Mouse (Mus musculus): ENCODE data around the gene Grrp1. TPM values are rescaled to one million over a fixed set of nuclear protein-coding genes. Genes with fewer than 3 reads are reported as not detected.
A peak's percentile ranks its signal among the peaks of the same experiment; 100 is the strongest.
"Not testable (repeated sequence)": the region's sequence is repeated elsewhere in the genome, so short reads cannot be mapped to it uniquely, and the experiment has no call there.

Gene Grrp1
- polyA plus RNA-seq (2014; fragmentation: Nextera tagmentation; extraction: Ambion mirVana) = 6.8 and 7.4 TPM in 2 replicates

DNA sequence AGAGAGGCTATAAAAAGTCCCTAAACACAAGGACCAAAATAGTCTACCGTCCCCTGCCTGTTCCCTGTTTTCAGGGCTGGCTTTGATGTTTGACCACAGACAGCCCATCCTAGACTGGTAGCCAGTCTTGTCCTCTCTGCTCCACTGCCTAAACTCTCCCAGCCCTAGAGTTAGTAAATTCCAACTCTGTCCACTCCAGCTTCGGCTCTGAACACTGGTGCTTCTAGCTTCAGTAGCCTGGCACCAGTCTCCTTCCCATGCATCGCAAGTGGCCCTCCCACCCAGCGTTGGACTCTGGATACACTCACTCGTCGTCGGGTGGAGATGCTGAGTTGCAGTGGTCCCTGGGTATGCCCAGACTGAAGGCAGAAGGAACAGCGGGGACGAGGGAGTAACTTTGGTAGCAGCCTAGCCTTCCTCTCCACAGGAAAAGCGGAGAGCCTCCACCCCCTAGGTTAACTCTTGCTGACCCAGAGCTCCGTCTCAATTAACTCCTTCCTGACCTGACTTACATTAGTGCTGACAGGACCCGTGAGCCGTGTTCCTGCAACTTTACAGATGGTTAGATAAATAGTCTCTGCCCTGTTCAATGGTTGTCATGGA lies at the start of gene Grrp1:
Gene Grrp1, minus strand, starts transcription at position 385 of the 603 bp plus-strand sequence.
- H3K36me3 ChIP-seq (ENCODE audit: control insufficient read depth, insufficient read depth, low read length) = no peaks in the 10 kb centered on the region
- H3K4me1 ChIP-seq (ENCODE audit: control insufficient read depth, insufficient read depth, low read length) = peaks cover 37% of the 10 kb centered on the region
- H3K9ac ChIP-seq (ENCODE audit: low read depth, low read length) = peak within 1 kb of the TSS; percentile 43
- H3K27ac ChIP-seq (replicated peaks; ENCODE audit: low read depth, low read length) = no peak within 1 kb of the TSS
- WGBS = under 1% methylated on average over 13 of the region's 13 CpGs
- peak within 1 kb of the TSS; percentile 93 for H3K4me2 ChIP-seq (ENCODE audit: low read depth, low read length)
- peaks cover 70% of the 10 kb centered on the region for H3K27me3 ChIP-seq (replicated peaks; ENCODE audit: control insufficient read depth, insufficient read depth, low read length)
- DNase-seq (ENCODE audit: low spot score) (no peak), ATAC-seq (ENCODE audit: low read depth) (no peak)
- no peaks in the 10 kb centered on the region for H3K9me3 ChIP-seq (ENCODE audit: control insufficient read depth, low read length)
- H3K4me3 ChIP-seq (ENCODE audit: low read depth, low read length) = peak within 1 kb of the TSS; percentile 54

DNA sequence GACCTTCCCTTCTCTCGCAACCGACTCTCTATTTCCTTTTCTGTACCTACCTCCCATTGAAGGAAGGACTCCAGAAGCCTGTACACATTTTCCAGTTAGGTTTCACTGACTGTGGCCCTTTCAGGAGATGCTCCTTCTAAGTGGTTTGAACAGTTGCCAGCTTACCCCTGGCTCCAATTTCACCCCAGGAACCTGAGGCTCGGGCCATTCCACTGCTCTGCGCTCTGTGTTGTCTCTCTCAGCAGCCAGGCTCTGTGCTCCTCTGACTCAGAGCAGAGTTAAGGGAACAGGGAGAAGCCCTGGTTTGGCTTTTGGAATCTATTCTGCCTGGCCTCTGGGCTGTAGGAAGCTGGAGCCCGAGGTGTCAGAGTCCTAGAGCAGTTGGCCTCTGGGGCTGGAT lies 48.2 kb upstream of the Grrp1 start:
- Histone ChIP-seq H3K9ac (ENCODE audit: low read depth, low read length) (no peak overlapping the region), H3K27me3 (replicated peaks; ENCODE audit: control insufficient read depth, insufficient read depth, low read length) (no peaks in the 10 kb centered on the region), H3K4me2 (ENCODE audit: low read depth, low read length) (no peak overlapping the region), H3K36me3 (ENCODE audit: control insufficient read depth, insufficient read depth, low read length) (no peaks in the 10 kb centered on the region), H3K4me3 (ENCODE audit: low read depth, low read length) (no peak overlapping the region), H3K4me1 (ENCODE audit: control insufficient read depth, insufficient read depth, low read length) (peaks cover 2% of the 10 kb centered on the region; the same call in 1 of the 2 replicates), H3K9me3 (ENCODE audit: control insufficient read depth, low read length) (no peaks in the 10 kb centered on the region), H3K27ac (replicated peaks; ENCODE audit: low read depth, low read length) (no peak overlapping the region)
- ATAC-seq (ENCODE audit: low read depth) (no peak), DNase-seq (ENCODE audit: low spot score) (no peak)
- 76% methylated on average over 5 of the region's 5 CpGs for WGBS

DNA sequence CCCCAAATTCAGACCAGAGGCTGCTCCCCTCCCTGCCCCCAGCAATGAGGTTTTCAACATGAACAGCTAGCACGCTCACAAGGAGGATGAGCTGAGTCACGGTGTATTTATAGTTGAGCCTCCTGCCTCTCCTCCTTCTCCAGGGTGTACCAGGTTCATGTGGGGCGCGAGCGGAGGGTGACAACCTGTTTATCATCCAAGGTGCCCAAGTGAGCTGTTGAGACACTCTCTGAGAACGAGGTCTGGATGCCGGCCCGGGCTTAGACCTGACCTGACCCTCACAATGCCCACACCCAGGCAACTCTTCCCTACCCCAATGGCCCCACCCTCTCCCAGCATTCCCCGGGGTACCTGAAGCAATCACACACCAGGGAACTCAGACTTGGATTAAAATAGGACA lies 46.4 kb upstream of the Grrp1 start:
- H3K27ac ChIP-seq (replicated peaks; ENCODE audit: low read depth, low read length) = no peak overlapping the region
- H3K4me1 ChIP-seq (ENCODE audit: control insufficient read depth, insufficient read depth, low read length) = no peaks in the 10 kb centered on the region
- WGBS = 75% methylated on average over 9 of the region's 9 CpGs
- no peak overlapping the region for H3K9ac ChIP-seq (ENCODE audit: low read depth, low read length)
- no peak overlapping the region for H3K4me3 ChIP-seq (ENCODE audit: low read depth, low read length)
- H3K9me3 ChIP-seq (ENCODE audit: control insufficient read depth, low read length) = no peaks in the 10 kb centered on the region
- DNase-seq (ENCODE audit: low spot score) = no peak
- H3K36me3 ChIP-seq (ENCODE audit: control insufficient read depth, insufficient read depth, low read length) = no peaks in the 10 kb centered on the region
- ATAC-seq (ENCODE audit: low read depth) = no peak
- no peaks in the 10 kb centered on the region for H3K27me3 ChIP-seq (replicated peaks; ENCODE audit: control insufficient read depth, insufficient read depth, low read length)
- no peak overlapping the region for H3K4me2 ChIP-seq (ENCODE audit: low read depth, low read length)

DNA sequence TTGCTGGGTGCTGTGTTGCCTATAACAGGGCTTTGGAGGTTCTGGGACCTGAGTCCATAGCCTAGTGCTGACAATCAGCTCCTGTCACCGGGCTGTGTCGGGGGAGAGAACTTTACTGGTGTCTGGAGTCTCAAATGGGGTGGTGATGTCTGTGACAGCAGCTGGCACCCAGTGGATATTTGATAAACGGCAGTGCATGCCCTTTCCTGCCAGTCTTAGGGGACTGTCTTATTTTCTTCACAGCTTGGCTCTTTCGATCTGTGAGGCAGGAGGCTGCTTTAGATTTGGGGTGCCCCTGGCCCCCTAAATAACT lies 45.5 kb upstream of the Grrp1 start:
- no peak for DNase-seq (ENCODE audit: low spot score)
- H3K27ac ChIP-seq (replicated peaks; ENCODE audit: low read depth, low read length) = no peak overlapping the region
- WGBS = 45% methylated on average over 4 of the region's 4 CpGs
- no peak for ATAC-seq (ENCODE audit: low read depth)
- no peaks in the 10 kb centered on the region for H3K9me3 ChIP-seq (ENCODE audit: control insufficient read depth, low read length)
- H3K4me2 ChIP-seq (ENCODE audit: low read depth, low read length) = no peak overlapping the region
- no peak overlapping the region for H3K9ac ChIP-seq (ENCODE audit: low read depth, low read length)
- H3K36me3 ChIP-seq (ENCODE audit: control insufficient read depth, insufficient read depth, low read length) = no peaks in the 10 kb centered on the region
- H3K4me3 ChIP-seq (ENCODE audit: low read depth, low read length) = no peak overlapping the region
- H3K4me1 ChIP-seq (ENCODE audit: control insufficient read depth, insufficient read depth, low read length) = no peaks in the 10 kb centered on the region
- H3K27me3 ChIP-seq (replicated peaks; ENCODE audit: control insufficient read depth, insufficient read depth, low read length) = no peaks in the 10 kb centered on the region

DNA sequence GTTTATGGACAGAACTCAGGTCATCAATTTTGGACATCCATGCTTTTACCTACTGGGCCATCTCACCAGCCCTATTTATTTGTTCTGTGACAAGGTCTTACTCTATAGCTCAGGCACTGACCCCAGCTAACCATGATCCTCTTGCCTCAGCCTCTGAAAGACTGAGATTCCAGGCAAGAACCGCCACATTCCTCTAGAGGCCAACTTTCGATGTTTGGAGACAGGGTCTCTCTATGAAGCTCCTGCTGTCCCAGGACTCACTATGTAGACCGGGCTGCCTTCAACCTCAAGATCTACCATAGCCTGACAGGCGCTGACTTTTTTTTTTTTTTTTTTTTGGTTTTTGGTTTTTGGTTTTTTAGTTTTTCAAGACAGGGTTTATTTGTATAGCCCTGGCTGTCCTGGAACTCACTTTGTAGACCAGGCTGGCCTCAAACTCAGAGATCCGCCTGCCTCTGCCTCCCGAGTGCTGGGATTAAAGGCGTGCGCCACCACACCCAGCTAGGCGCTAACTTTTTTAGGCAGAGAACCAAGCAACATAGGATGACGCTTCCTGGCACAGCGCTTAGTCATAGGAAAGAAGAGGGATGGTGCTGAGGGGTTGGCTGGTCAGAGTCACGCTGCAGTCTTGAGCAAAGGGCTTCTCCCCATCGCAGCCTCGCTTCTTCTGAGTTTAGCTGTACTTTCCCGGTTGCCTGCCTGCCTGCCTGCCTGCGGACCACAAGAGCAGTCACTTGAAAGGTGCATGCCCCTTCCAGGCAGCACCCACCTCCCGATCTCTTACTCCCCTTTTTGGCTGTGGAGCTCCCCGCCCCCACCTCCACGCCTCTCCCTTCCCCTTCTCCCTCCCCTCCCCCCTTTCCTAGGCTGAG lies 45.0 kb upstream of the Grrp1 start:
- WGBS = 73% methylated on average over 18 of the region's 19 CpGs
- Histone ChIP-seq H3K9ac (ENCODE audit: low read depth, low read length) (no peak overlapping the region), H3K4me1 (ENCODE audit: control insufficient read depth, insufficient read depth, low read length) (no peaks in the 10 kb centered on the region)

DNA sequence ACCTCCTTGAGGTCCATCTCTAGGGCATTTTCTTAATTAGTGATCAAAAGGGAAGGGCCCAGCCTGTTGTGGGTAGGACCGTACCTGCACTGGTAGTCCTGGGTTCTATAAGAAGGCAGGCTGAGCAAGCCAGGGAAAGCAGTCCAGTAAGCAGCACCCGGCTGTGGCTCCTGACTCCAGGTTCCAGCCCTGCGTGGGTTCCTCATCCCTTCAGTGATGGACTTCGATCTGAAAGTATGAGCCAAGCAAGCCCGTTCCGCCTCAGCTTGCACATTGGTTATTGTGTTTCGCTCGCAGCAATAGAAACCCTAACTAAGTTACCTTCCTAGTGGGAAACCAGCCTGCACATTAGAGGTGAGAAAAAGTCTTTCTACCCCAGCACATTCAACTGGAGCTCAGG lies 43.5 kb upstream of the Grrp1 start:
- H3K4me2 ChIP-seq (ENCODE audit: low read depth, low read length) = no peak overlapping the region
- H3K36me3 ChIP-seq (ENCODE audit: control insufficient read depth, insufficient read depth, low read length) = no peaks in the 10 kb centered on the region
- no peak overlapping the region for H3K27ac ChIP-seq (replicated peaks; ENCODE audit: low read depth, low read length)
- ATAC-seq (ENCODE audit: low read depth) (no peak), DNase-seq (ENCODE audit: low spot score) (no peak)
- H3K4me3 ChIP-seq (ENCODE audit: low read depth, low read length) = no peak overlapping the region
- no peak overlapping the region for H3K9ac ChIP-seq (ENCODE audit: low read depth, low read length)
- H3K4me1 ChIP-seq (ENCODE audit: control insufficient read depth, insufficient read depth, low read length) = no peaks in the 10 kb centered on the region
- H3K9me3 ChIP-seq (ENCODE audit: control insufficient read depth, low read length) = no peaks in the 10 kb centered on the region
- WGBS = 89% methylated on average over 8 of the region's 8 CpGs
- H3K27me3 ChIP-seq (replicated peaks; ENCODE audit: control insufficient read depth, insufficient read depth, low read length) = no peaks in the 10 kb centered on the region; the same call in 1 of the 2 replicates

More for the DNA sequence above, 45.0 kb upstream of the Grrp1 start:
- no peak for ATAC-seq (ENCODE audit: low read depth)
- no peak overlapping the region for H3K4me3 ChIP-seq (ENCODE audit: low read depth, low read length)
- H3K36me3 ChIP-seq (ENCODE audit: control insufficient read depth, insufficient read depth, low read length) = no peaks in the 10 kb centered on the region
- no peak overlapping the region for H3K4me2 ChIP-seq (ENCODE audit: low read depth, low read length)
- no peaks in the 10 kb centered on the region; the same call in 1 of the 2 replicates for H3K27me3 ChIP-seq (replicated peaks; ENCODE audit: control insufficient read depth, insufficient read depth, low read length)
- DNase-seq (ENCODE audit: low spot score) = no peak
- H3K9me3 ChIP-seq (ENCODE audit: control insufficient read depth, low read length) = no peaks in the 10 kb centered on the region
- no peak overlapping the region for H3K27ac ChIP-seq (replicated peaks; ENCODE audit: low read depth, low read length)

DNA sequence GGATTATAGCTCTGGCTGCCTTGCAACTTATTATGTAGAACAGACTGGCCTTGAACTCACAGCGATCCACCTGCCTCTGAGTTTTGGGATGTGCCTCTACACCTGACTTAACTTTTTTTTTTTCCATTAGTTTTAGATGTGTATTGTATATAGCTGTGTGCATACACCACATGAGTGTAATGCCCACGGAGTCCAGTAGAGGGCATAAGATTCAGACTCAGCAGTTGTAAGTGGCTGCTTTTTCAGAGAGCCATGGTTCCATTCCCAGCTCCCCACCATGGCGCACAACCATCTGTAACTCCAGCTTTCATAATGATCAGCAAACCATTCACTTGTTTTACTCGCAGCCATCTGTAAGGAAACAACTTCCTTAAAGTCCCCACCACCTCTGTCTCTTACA lies 42.6 kb upstream of the Grrp1 start:
- no peaks in the 10 kb centered on the region for H3K36me3 ChIP-seq (ENCODE audit: control insufficient read depth, insufficient read depth, low read length)
- no peak for DNase-seq (ENCODE audit: low spot score)
- H3K9ac ChIP-seq (ENCODE audit: low read depth, low read length) = no peak overlapping the region
- H3K4me3 ChIP-seq (ENCODE audit: low read depth, low read length) = no peak overlapping the region
- H3K9me3 ChIP-seq (ENCODE audit: control insufficient read depth, low read length) = no peaks in the 10 kb centered on the region
- no peak for ATAC-seq (ENCODE audit: low read depth)
- H3K4me1 ChIP-seq (ENCODE audit: control insufficient read depth, insufficient read depth, low read length) = no peaks in the 10 kb centered on the region
- no peaks in the 10 kb centered on the region; the same call in 1 of the 2 replicates for H3K27me3 ChIP-seq (replicated peaks; ENCODE audit: control insufficient read depth, insufficient read depth, low read length)
- no peak overlapping the region for H3K4me2 ChIP-seq (ENCODE audit: low read depth, low read length)
- H3K27ac ChIP-seq (replicated peaks; ENCODE audit: low read depth, low read length) = no peak overlapping the region
- 88% methylated on average over 4 of the region's 4 CpGs for WGBS

DNA sequence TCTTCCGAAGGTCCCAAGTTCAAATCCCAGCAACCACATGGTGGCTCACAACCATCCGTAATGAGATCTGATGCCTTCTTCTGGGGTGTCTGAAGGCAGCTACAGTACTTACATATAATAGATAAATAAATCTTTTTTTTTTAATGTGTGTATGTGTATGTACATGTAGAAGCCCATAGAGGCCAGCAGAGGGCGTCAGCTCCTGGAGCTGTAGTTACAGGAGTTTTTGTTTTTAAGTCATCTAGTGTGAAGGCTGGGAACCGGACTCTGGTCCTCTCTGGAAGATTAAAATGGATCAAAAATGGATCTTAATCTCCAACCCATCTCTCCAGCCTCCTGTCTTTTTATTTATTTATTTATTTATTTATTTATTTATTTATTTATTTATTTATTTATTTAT lies 42.2 kb upstream of the Grrp1 start:
- not testable (repeated sequence) for H3K9ac ChIP-seq (ENCODE audit: low read depth, low read length); H3K9me3 ChIP-seq (ENCODE audit: control insufficient read depth, low read length); DNase-seq (ENCODE audit: low spot score); H3K27me3 ChIP-seq (replicated peaks; ENCODE audit: control insufficient read depth, insufficient read depth, low read length); H3K36me3 ChIP-seq (ENCODE audit: control insufficient read depth, insufficient read depth, low read length); H3K27ac ChIP-seq (replicated peaks; ENCODE audit: low read depth, low read length); H3K4me1 ChIP-seq (ENCODE audit: control insufficient read depth, insufficient read depth, low read length); ATAC-seq (ENCODE audit: low read depth); H3K4me2 ChIP-seq (ENCODE audit: low read depth, low read length); H3K4me3 ChIP-seq (ENCODE audit: low read depth, low read length)
- 82% methylated on average over 4 of the region's 4 CpGs for WGBS
